19 mouse cellular contexts compared by ENCODE assay signal in genomic region chr1:90273629-90273928, GRCm38 (mm10).
DNase-seq lines count a peak whose midpoint lies in the region; ATAC-seq and TF ChIP-seq lines count a peak whose summit lies in the region.
"Had no signal": no experiment of that assay in that cellular context is flagged by ENCODE, and none has a peak within 500 bp of the region (broad histone marks: within the 10 kb centered on the region; RNA-seq: fewer than 3 reads in every experiment).

No protein-coding gene starts in this region.

- H3K27me3 ChIP-seq in hindbrain, embryonic 10.5 days (ENCODE audit: insufficient read depth, poor library complexity, severe bottlenecking): no peaks in the 10 kb centered on the region
- no peaks in the 10 kb centered on the region for H3K27me3 ChIP-seq in hindbrain, embryonic 11.5 days (ENCODE audit: control insufficient read depth, insufficient read depth, low read length)
- peaks cover 12% of the 10 kb centered on the region; the same call in 1 of the 2 replicates for H3K27me3 ChIP-seq in neural tube, embryonic 13.5 days
- H3K27me3 ChIP-seq in embryonic facial prominence, embryonic 15.5 days: no peaks in the 10 kb centered on the region
- no peaks in the 10 kb centered on the region for H3K27me3 ChIP-seq in cerebellum, adult 2 months (ENCODE audit: control insufficient read depth, insufficient read depth, low read length)
- H3K27me3 ChIP-seq: megakaryocyte, embryonic 14.5 days; midbrain, embryonic 15.5 days had no signal

- TF ChIP-seq POLR2A in cerebellum, adult 2 months (IDR thresholded peaks at IDR 0.05; ENCODE audit: borderline replicate concordance, insufficient read depth, low read length): no peak

- peaks cover 15% of the 10 kb centered on the region for H3K4me1 ChIP-seq in hindbrain, embryonic 10.5 days (replicated peaks)
- no peaks in the 10 kb centered on the region for H3K4me1 ChIP-seq in hindbrain, embryonic 11.5 days (replicated peaks; ENCODE audit: control insufficient read depth, insufficient read depth, low read length)
- peaks cover 31% of the 10 kb centered on the region for H3K4me1 ChIP-seq in neural tube, embryonic 13.5 days (replicated peaks)
- peaks cover 57% of the 10 kb centered on the region for H3K4me1 ChIP-seq in embryonic facial prominence, embryonic 15.5 days
- no peaks in the 10 kb centered on the region for H3K4me1 ChIP-seq in cerebellum, adult 2 months (ENCODE audit: control insufficient read depth, insufficient read depth, low read length)
- H3K4me1 ChIP-seq: megakaryocyte, embryonic 14.5 days had no signal

- DNase-seq in hindbrain, embryonic 10.5 days (ENCODE audit: low spot score): no peak
- no peak for DNase-seq in hindbrain, embryonic 11.5 days (ENCODE audit: low spot score)
- DNase-seq in neural tube, embryonic 10.5 days (ENCODE audit: extremely low spot score, low spot score): no peak
- no peak for DNase-seq in cerebellum, adult 2 months
- no peak for DNase-seq in adipocyte (ENCODE audit: low spot score)
- DNase-seq: adrenal gland, postnatal 10 days; cerebellum, adult 11-12 months; cerebellum, postnatal 36 days; right cerebral cortex, postnatal 4 days; thymus, postnatal 14 days had no signal

- no peak overlapping the region for H3K4me2 ChIP-seq in hindbrain, embryonic 11.5 days (replicated peaks; ENCODE audit: low read depth, low read length)
- H3K4me2 ChIP-seq in neural tube, embryonic 13.5 days: no peak overlapping the region
- no peak overlapping the region for H3K4me2 ChIP-seq in embryonic facial prominence, embryonic 15.5 days (replicated peaks)
- H3K4me2 ChIP-seq: midbrain, embryonic 15.5 days had no signal

- no peak for TF ChIP-seq CTCF in cerebellum, adult 2 months (IDR thresholded peaks at IDR 0.05; ENCODE audit: borderline replicate concordance, insufficient read depth, low read depth, low read length)

- H3K27ac ChIP-seq in hindbrain, embryonic 10.5 days: peak overlapping the region; percentile 2; the same call in 1 of the 2 replicates
- no peak overlapping the region for H3K27ac ChIP-seq in hindbrain, embryonic 11.5 days (ENCODE audit: low read depth, low read length)
- H3K27ac ChIP-seq in neural tube, embryonic 13.5 days (replicated peaks): peak overlapping the region; percentile 39; the same call in 1 of the 2 replicates
- H3K27ac ChIP-seq in embryonic facial prominence, embryonic 15.5 days (replicated peaks): 0 out of 2 replicates have a peak overlapping the region, but pooled peaks have one; percentile 3
- H3K27ac ChIP-seq in cerebellum, adult 2 months (ENCODE audit: insufficient read depth, low read length): no peak overlapping the region
- H3K27ac ChIP-seq: kidney, postnatal 0 days; midbrain, embryonic 15.5 days had no signal

- no peaks in the 10 kb centered on the region for H3K9me3 ChIP-seq in hindbrain, embryonic 10.5 days
- H3K9me3 ChIP-seq in hindbrain, embryonic 11.5 days (ENCODE audit: control insufficient read depth, low read length): no peaks in the 10 kb centered on the region
- no peaks in the 10 kb centered on the region for H3K9me3 ChIP-seq in neural tube, embryonic 13.5 days
- no peaks in the 10 kb centered on the region for H3K9me3 ChIP-seq in embryonic facial prominence, embryonic 15.5 days (replicated peaks)
- H3K9me3 ChIP-seq: midbrain, embryonic 15.5 days had no signal

- H3K36me3 ChIP-seq in hindbrain, embryonic 10.5 days: no peaks in the 10 kb centered on the region
- no peaks in the 10 kb centered on the region for H3K36me3 ChIP-seq in hindbrain, embryonic 11.5 days (ENCODE audit: control insufficient read depth, insufficient read depth, low read length)
- H3K36me3 ChIP-seq in neural tube, embryonic 13.5 days: no peaks in the 10 kb centered on the region
- H3K36me3 ChIP-seq in embryonic facial prominence, embryonic 15.5 days: no peaks in the 10 kb centered on the region
- H3K36me3 ChIP-seq: G1E; midbrain, embryonic 15.5 days had no signal

- H3K4me3 ChIP-seq in hindbrain, embryonic 10.5 days: no peak overlapping the region
- H3K4me3 ChIP-seq in hindbrain, embryonic 11.5 days (ENCODE audit: low read depth, low read length): no peak overlapping the region
- no peak overlapping the region for H3K4me3 ChIP-seq in neural tube, embryonic 13.5 days
- no peak overlapping the region for H3K4me3 ChIP-seq in embryonic facial prominence, embryonic 15.5 days (replicated peaks)
- H3K4me3 ChIP-seq in cerebellum, adult 2 months (replicated peaks; ENCODE audit: insufficient read depth, low read depth, low read length): no peak overlapping the region
- H3K4me3 ChIP-seq: megakaryocyte, embryonic 14.5 days; midbrain, embryonic 15.5 days had no signal

- H3K9ac ChIP-seq in hindbrain, embryonic 11.5 days (ENCODE audit: low read depth, low read length): no peak overlapping the region
- no peak overlapping the region for H3K9ac ChIP-seq in neural tube, embryonic 13.5 days
- no peak overlapping the region for H3K9ac ChIP-seq in embryonic facial prominence, embryonic 15.5 days
- H3K9ac ChIP-seq: midbrain, embryonic 15.5 days had no signal

- no peak for ATAC-seq in hindbrain, embryonic 11.5 days (ENCODE audit: low FRiP score)
- ATAC-seq in neural tube, embryonic 13.5 days (ENCODE audit: low read depth): no peak
- ATAC-seq in embryonic facial prominence, embryonic 15.5 days (ENCODE audit: insufficient number of reproducible peaks, low FRiP score, low TSS enrichment, low read depth): no peak
- ATAC-seq: CD4-positive, CD25-positive, alpha-beta regulatory T cell, adult 4 months; intestine, embryonic 16.5 days; lung, postnatal 0 days; midbrain, embryonic 15.5 days had no signal

Comparison
In these comparisons a context has a peak if more than half of its experiments do, and no peak if none do; other contexts are left out.
1. H3K27ac ChIP-seq: peak in hindbrain, embryonic 10.5 days (single experiment), neural tube, embryonic 13.5 days (single experiment) and embryonic facial prominence, embryonic 15.5 days (single experiment); none in hindbrain, embryonic 11.5 days (single experiment) and cerebellum, adult 2 months (single experiment).